Comparison of ENCODE assay signal across 7 mouse cellular contexts in the genomic region with DNA sequence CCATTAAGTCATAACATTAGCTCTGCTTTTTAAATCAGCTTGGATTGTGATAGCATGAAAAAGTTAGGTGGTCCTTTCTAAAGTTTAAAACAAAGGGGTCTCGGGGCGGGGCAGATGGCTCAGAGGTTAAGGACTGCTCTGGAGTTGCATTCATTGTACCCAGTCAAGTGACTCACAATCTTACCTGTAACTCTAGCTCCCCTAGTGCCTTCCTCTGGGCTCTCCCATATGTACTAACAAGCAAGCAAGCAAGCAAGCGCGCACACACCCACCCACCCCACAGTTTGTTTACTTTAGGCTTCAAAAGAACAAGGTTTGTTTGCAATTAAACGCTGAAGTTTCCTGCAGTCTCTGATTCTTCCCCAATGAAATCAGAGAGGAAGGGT.
DNase-seq lines count a peak whose midpoint lies in the region; ATAC-seq and TF ChIP-seq lines count a peak whose summit lies in the region.

No protein-coding gene starts in this region.

- peak overlapping the region; percentile 70 for H3K4me2 ChIP-seq in embryonic facial prominence, embryonic 12.5 days (replicated peaks)
- H3K4me2 ChIP-seq in kidney, embryonic 14.5 days (replicated peaks; ENCODE audit: low read depth, low read length) = peak overlapping the region; percentile 85
- peak overlapping the region; percentile 93 for H3K4me2 ChIP-seq in midbrain, embryonic 15.5 days

- no peaks in the 10 kb centered on the region for H3K36me3 ChIP-seq in testis, adult 2 months (ENCODE audit: control insufficient read depth, insufficient read depth, low read length)
- H3K36me3 ChIP-seq in embryonic facial prominence, embryonic 12.5 days = no peaks in the 10 kb centered on the region
- no peaks in the 10 kb centered on the region for H3K36me3 ChIP-seq in kidney, embryonic 14.5 days (ENCODE audit: control insufficient read depth, insufficient read depth, low read length)
- H3K36me3 ChIP-seq in midbrain, embryonic 15.5 days (replicated peaks) = no peaks in the 10 kb centered on the region

- H3K9ac ChIP-seq in embryonic facial prominence, embryonic 12.5 days = no peak overlapping the region
- peak overlapping the region; percentile 20; the same call in 1 of the 2 replicates for H3K9ac ChIP-seq in kidney, embryonic 14.5 days (ENCODE audit: low read depth, low read length)
- H3K9ac ChIP-seq in midbrain, embryonic 15.5 days = 0 out of 2 replicates have a peak overlapping the region, but pooled peaks have one; percentile 35

- H3K27me3 ChIP-seq in testis, adult 2 months (ENCODE audit: control insufficient read depth, insufficient read depth, low read length) = no peaks in the 10 kb centered on the region
- H3K27me3 ChIP-seq in embryonic facial prominence, embryonic 12.5 days = peaks cover 20% of the 10 kb centered on the region; the same call in 1 of the 2 replicates
- peaks cover 11% of the 10 kb centered on the region for H3K27me3 ChIP-seq in kidney, embryonic 14.5 days (ENCODE audit: control insufficient read depth, insufficient read depth, low read length)
- H3K27me3 ChIP-seq in midbrain, embryonic 15.5 days (replicated peaks) = no peaks in the 10 kb centered on the region

- peak overlapping the region; percentile 91 for H3K4me3 ChIP-seq in testis, adult 2 months (ENCODE audit: control insufficient read depth, low read depth, low read length)
- H3K4me3 ChIP-seq in embryonic facial prominence, embryonic 12.5 days = peak overlapping the region; percentile 36
- H3K4me3 ChIP-seq in kidney, embryonic 14.5 days (ENCODE audit: low read length) = peak overlapping the region; percentile 41
- H3K4me3 ChIP-seq in midbrain, embryonic 15.5 days = peak overlapping the region; percentile 42

- TF ChIP-seq POLR2A in testis, adult 2 months (IDR thresholded peaks at IDR 0.05; ENCODE audit: control insufficient read depth, low read depth, low read length) = no peak

- no peak overlapping the region for H3K27ac ChIP-seq in testis, adult 2 months (ENCODE audit: control insufficient read depth, insufficient read depth, low read depth, low read length)
- H3K27ac ChIP-seq in embryonic facial prominence, embryonic 12.5 days = no peak overlapping the region
- no peak overlapping the region for H3K27ac ChIP-seq in kidney, embryonic 14.5 days (ENCODE audit: low read depth, low read length)
- H3K27ac ChIP-seq in midbrain, embryonic 15.5 days = no peak overlapping the region

- WGBS in embryonic facial prominence, embryonic 12.5 days = 1% methylated on average over 5 of the region's 5 CpGs
- 1% methylated on average over 5 of the region's 5 CpGs for WGBS in kidney, embryonic 14.5 days
- WGBS in midbrain, embryonic 15.5 days = 3% methylated on average over 5 of the region's 5 CpGs

- peak; percentile 57 for ATAC-seq in embryonic facial prominence, embryonic 12.5 days (ENCODE audit: insufficient number of reproducible peaks, insufficient read depth, low FRiP score, low TSS enrichment)
- peak; percentile 73 for ATAC-seq in kidney, embryonic 14.5 days (ENCODE audit: low FRiP score, low TSS enrichment)
- peak; percentile 91 for ATAC-seq in midbrain, embryonic 15.5 days (replicated peaks)

- no peak for DNase-seq in testis, postnatal 10 days (ENCODE audit: low spot score)
- DNase-seq in adipocyte (ENCODE audit: low spot score) = no peak
- DNase-seq in layer of hippocampus, adult 9-11 months = no peak

- peaks cover 5% of the 10 kb centered on the region for H3K4me1 ChIP-seq in testis, adult 2 months (ENCODE audit: control insufficient read depth, insufficient read depth, low read length)
- H3K4me1 ChIP-seq in embryonic facial prominence, embryonic 12.5 days = peaks cover 13% of the 10 kb centered on the region; the same call in 1 of the 2 replicates
- peaks cover 9% of the 10 kb centered on the region for H3K4me1 ChIP-seq in kidney, embryonic 14.5 days (ENCODE audit: control insufficient read depth, insufficient read depth, low read length)
- H3K4me1 ChIP-seq in midbrain, embryonic 15.5 days = peaks cover 22% of the 10 kb centered on the region

- no peak for TF ChIP-seq CTCF in testis, adult 2 months (IDR thresholded peaks at IDR 0.05; ENCODE audit: control insufficient read depth, insufficient read depth, insufficient replicate concordance, low read depth, low read length)

- H3K9me3 ChIP-seq in embryonic facial prominence, embryonic 12.5 days = no peaks in the 10 kb centered on the region
- no peaks in the 10 kb centered on the region for H3K9me3 ChIP-seq in kidney, embryonic 14.5 days (ENCODE audit: control insufficient read depth, low read length)
- H3K9me3 ChIP-seq in midbrain, embryonic 15.5 days = no peaks in the 10 kb centered on the region

Comparison
In these comparisons a context has a peak if more than half of its experiments do, and no peak if none do; other contexts are left out.
1. H3K4me3 ChIP-seq: peak in every context shown above with its lines; median percentile 91 in testis, adult 2 months; 42 in midbrain, embryonic 15.5 days; 41 in kidney, embryonic 14.5 days; 36 in embryonic facial prominence, embryonic 12.5 days.